Mouse (Mus musculus) forebrain, postnatal 0 days (tissue): ENCODE results near the gene Lamp5. TPM values are rescaled to one million over a fixed set of nuclear protein-coding genes. Genes with fewer than 3 reads are reported as not detected.

Source experiments
- ATAC-seq: fragments of 200-750 bp; cut with Nextera tagmentation; 2 replicates; pipeline ENCODE4 v1.8.0; 2017; ENCODE audit warnings: mild to moderate bottlenecking, moderate library complexity
- DNase-seq: peaks from one replicate; pipeline ENCODE4 v3.0.0-alpha.2; 2015
- H3K27ac ChIP-seq: fragments of 300-500 bp; sonication (generic); 2 replicates; pipeline ENCODE4 v1.5.1; 2014; ENCODE audit warnings: low read depth, mild to moderate bottlenecking, antibody characterized with exemption, low read length, moderate library complexity, mixed read lengths
- H3K27me3 ChIP-seq: fragments of 300-500 bp; sonication (generic); 2 replicates; pipeline ENCODE4 v1.6.1; 2014; ENCODE audit warnings: mild to moderate bottlenecking, low read length, mixed read lengths; ENCODE audit not compliant: insufficient read depth
- H3K36me3 ChIP-seq: fragments of 300-500 bp; sonication (generic); 2 replicates; pipeline ENCODE4 v1.6.1; 2014; ENCODE audit warnings: mild to moderate bottlenecking, moderate library complexity; ENCODE audit not compliant: insufficient read depth
- H3K4me1 ChIP-seq: fragments of 300-500 bp; sonication (generic); 2 replicates; pipeline ENCODE4 v1.6.1; 2014; ENCODE audit warnings: antibody characterized with exemption; ENCODE audit not compliant: insufficient read depth
- H3K4me2 ChIP-seq: fragments of 300-500 bp; sonication (generic); 2 replicates; pipeline ENCODE4 v1.6.1; 2014; ENCODE audit warnings: low read depth, mild to moderate bottlenecking, moderate library complexity
- H3K4me3 ChIP-seq: fragments of 300-500 bp; sonication (generic); 2 replicates; pipeline ENCODE4 v1.5.1; 2014; ENCODE audit warnings: low read depth, low read length, mixed read lengths
- H3K9ac ChIP-seq: fragments of 300-500 bp; sonication (generic); 2 replicates; pipeline ENCODE4 v1.6.1; 2014; ENCODE audit warnings: mild to moderate bottlenecking
- H3K9me3 ChIP-seq: fragments of 300-500 bp; sonication (generic); 2 replicates; pipeline ENCODE4 v1.6.1; 2016; ENCODE audit warnings: low read length
- CTCF ChIP-seq: sonication (generic); IDR thresholded peaks from 2 replicates; pipeline ENCODE4 v1.5.1; 2016; ENCODE audit warnings: antibody characterized with exemption, control low read depth, low read depth
- WGBS: fragments of 180-500 bp; shearing (Covaris S2); extraction: QIAGEN DNeasy Blood & Tissue Kit; methylation state at CpG from one replicate; pipeline ENCODE4 v1.1.7; 2014; 5-methylcytosine and 5-hydroxymethylcytosine counted together
- polyA plus RNA-seq: library from polyadenylated mRNA; unstranded; fragments of >200 nt; fragmentation: Nextera tagmentation; extraction: Ambion mirVana; gene quantifications from 2 replicates; pipeline ENCODE4 v1.2.1, GENCODE M21; 2015
- total RNA-seq: library from RNA; depleted of rRNA; stranded (reverse); fragments of >200 nt; gene quantifications from 2 replicates; pipeline ENCODE4 v1.2.3, GENCODE M21; 2014

Lamp5 gene
- total and polyA plus RNA-seq, 2 experiments from 2014 or later: 2.6 to 5.3 TPM

GRCm38 (mm10) chr2:136109038-136109363 lies 57.0 kb downstream of the Lamp5 start:
- peaks cover 12% of the 10 kb centered on the region for H3K4me1 ChIP-seq
- no peak for DNase-seq
- no peaks in the 10 kb centered on the region for H3K9me3 ChIP-seq
- no peaks in the 10 kb centered on the region for H3K36me3 ChIP-seq
- no peak for TF ChIP-seq CTCF
- H3K27me3 ChIP-seq: no peaks in the 10 kb centered on the region
- ATAC-seq: peak; percentile 45
- 4% methylated on average over 2 of the region's 2 CpGs for WGBS
- H3K27ac ChIP-seq: peak overlapping the region; percentile 88
- H3K4me2 ChIP-seq: no peak overlapping the region
- peak overlapping the region; percentile 34; the same call in 1 of the 2 replicates for H3K9ac ChIP-seq
- no peak overlapping the region for H3K4me3 ChIP-seq

- Histone ChIP-seq H3K4me1 (peaks cover 8% of the 10 kb centered on the region), H3K9me3 (no peaks in the 10 kb centered on the region), H3K4me2 (no peak overlapping the region), H3K4me3 (no peak overlapping the region), H3K36me3 (no peaks in the 10 kb centered on the region; the same call in 1 of the 2 replicates), H3K27me3 (no peaks in the 10 kb centered on the region), H3K9ac (no peak overlapping the region), H3K27ac (no peak overlapping the region)
- no peak for ATAC-seq
- DNase-seq: no peak
- TF ChIP-seq CTCF: no peak
- 60% methylated on average over 6 of the region's 6 CpGs for WGBS
Observed at GRCm38 (mm10) chr2:136113374-136113773, 61.3 kb downstream of the Lamp5 start.

GRCm38 (mm10) chr2:136118006-136118405 lies 66.0 kb downstream of the Lamp5 start:
- Histone ChIP-seq H3K4me1 (no peaks in the 10 kb centered on the region), H3K9me3 (no peaks in the 10 kb centered on the region), H3K9ac (no peak overlapping the region), H3K27ac (no peak overlapping the region), H3K36me3 (no peaks in the 10 kb centered on the region; the same call in 1 of the 2 replicates), H3K4me2 (no peak overlapping the region), H3K4me3 (no peak overlapping the region), H3K27me3 (no peaks in the 10 kb centered on the region)
- DNase-seq: no peak
- 89% methylated on average over 2 of the region's 2 CpGs for WGBS
- no peak for TF ChIP-seq CTCF
- ATAC-seq: no peak
